Comparison of ENCODE assay signal across 11 mouse cellular contexts in genomic region chr5:124161831-124162230, GRCm38 (mm10). TPM values are rescaled to one million over a fixed set of nuclear protein-coding genes. Genes with fewer than 3 reads are reported as not detected.
DNase-seq lines count a peak whose midpoint lies in the region; ATAC-seq and TF ChIP-seq lines count a peak whose summit lies in the region.
"Had no signal": no experiment of that assay in that cellular context is flagged by ENCODE, and none has a peak within 500 bp of the region (broad histone marks: within the 10 kb centered on the region; RNA-seq: fewer than 3 reads in every experiment).

No protein-coding gene starts in this region.

- peak; percentile 48 for ATAC-seq in heart, embryonic 14.5 days (ENCODE audit: insufficient number of reproducible peaks, insufficient read depth, low FRiP score, low read depth)
- 0 out of 2 replicates have a peak, but pooled peaks have one; percentile 29 for ATAC-seq in midbrain, postnatal 0 days (ENCODE audit: low FRiP score)

- DNase-seq in layer of hippocampus, postnatal 10 days (ENCODE audit: low spot score in 2 of 2): peak; percentile 45 to 52
- no peak for DNase-seq in layer of hippocampus, adult 9-10 months (ENCODE audit: low spot score)
- DNase-seq in embryo, embryonic 11 days: peak; percentile 35
- DNase-seq in midbrain, postnatal 0 days (ENCODE audit: low spot score): peak; percentile 71
- DNase-seq in adrenal gland, postnatal 10 days: no peak
- no peak for DNase-seq in adrenal gland, adult (ENCODE audit: inconsistent age in 2 of 2, low spot score in 1 of 2)
- no peak for DNase-seq in adipocyte (ENCODE audit: low spot score)

- no peak overlapping the region for H3K4me3 ChIP-seq in heart, embryonic 14.5 days (ENCODE audit: control insufficient read depth in 1 of 2, insufficient read depth in 1 of 2, low read depth in 1 of 2, low read length in 2 of 2)
- no peak overlapping the region for H3K4me3 ChIP-seq in midbrain, postnatal 0 days (ENCODE audit: low read depth, low read length)
- H3K4me3 ChIP-seq: limb, embryonic 12.5 days; stomach, embryonic 15.5 days had no signal

- TF ChIP-seq CTCF in midbrain, postnatal 0 days (IDR thresholded peaks at IDR 0.05): peak; percentile 11; the same call in 1 of the 2 replicates

- H3K4me1 ChIP-seq in heart, embryonic 14.5 days (ENCODE audit: control insufficient read depth in 2 of 2, insufficient read depth in 2 of 2, low read length in 2 of 2): peaks cover 74 to 82% of the 10 kb centered on the region in 2 experiments
- H3K4me1 ChIP-seq in midbrain, postnatal 0 days (ENCODE audit: insufficient read depth, low read length): peaks cover 12% of the 10 kb centered on the region

- peak overlapping the region; percentile 48; the same call in 1 of the 2 replicates for H3K9ac ChIP-seq in heart, embryonic 14.5 days (ENCODE audit: low read length)
- no peak overlapping the region for H3K9ac ChIP-seq in midbrain, postnatal 0 days (replicated peaks; ENCODE audit: low read length, poor library complexity, severe bottlenecking)
- H3K9ac ChIP-seq: limb, embryonic 12.5 days; stomach, embryonic 15.5 days had no signal

- H3K4me2 ChIP-seq in heart, embryonic 14.5 days (ENCODE audit: low read length): peak overlapping the region; percentile 38
- H3K4me2 ChIP-seq in midbrain, postnatal 0 days (ENCODE audit: low read depth, low read length, poor library complexity, severe bottlenecking): no peak overlapping the region
- H3K4me2 ChIP-seq: limb, embryonic 12.5 days; stomach, embryonic 15.5 days had no signal

- no peaks in the 10 kb centered on the region for H3K27me3 ChIP-seq in heart, embryonic 14.5 days (ENCODE audit: control insufficient read depth, insufficient read depth, low read length)
- no peaks in the 10 kb centered on the region for H3K27me3 ChIP-seq in midbrain, postnatal 0 days (ENCODE audit: insufficient read depth, low read length)
- H3K27me3 ChIP-seq: limb, embryonic 12.5 days; stomach, embryonic 15.5 days had no signal

- H3K9me3 ChIP-seq in heart, embryonic 14.5 days (ENCODE audit: control insufficient read depth, low read length): no peaks in the 10 kb centered on the region
- no peaks in the 10 kb centered on the region for H3K9me3 ChIP-seq in midbrain, postnatal 0 days (ENCODE audit: low read length)
- H3K9me3 ChIP-seq: G1E; limb, embryonic 12.5 days; stomach, embryonic 15.5 days had no signal

- 7% methylated on average over 10 of the region's 10 CpGs for WGBS in heart, embryonic 14.5 days
- 44% methylated on average over 10 of the region's 10 CpGs for WGBS in midbrain, postnatal 0 days

- H3K27ac ChIP-seq in heart, embryonic 14.5 days (replicated peaks in 1 of 2; ENCODE audit: control insufficient read depth in 1 of 2, insufficient read depth in 1 of 2, low read depth in 2 of 2, low read length in 2 of 2): peak overlapping the region; percentile 73 to 83
- H3K27ac ChIP-seq in midbrain, postnatal 0 days (ENCODE audit: low read depth, low read length): peak overlapping the region; percentile 0; the same call in 1 of the 2 replicates
- H3K27ac ChIP-seq: limb, embryonic 12.5 days; stomach, embryonic 15.5 days had no signal

- H3K36me3 ChIP-seq in heart, embryonic 14.5 days (ENCODE audit: control insufficient read depth, insufficient read depth, low read length): 0 out of 2 replicates have a peak, but pooled peaks cover 3% of the 10 kb centered on the region
- no peaks in the 10 kb centered on the region for H3K36me3 ChIP-seq in midbrain, postnatal 0 days (ENCODE audit: insufficient read depth, low read length)
- H3K36me3 ChIP-seq: limb, embryonic 12.5 days; stomach, embryonic 15.5 days had no signal

RNA-seq across cellular contexts. Expression of gene Arl6ip4, which starts 45.9 kb away (rescaled TPM):
- total RNA-seq in layer of hippocampus, postnatal 10 days (2021): 10 to 100 TPM; 54.3 to 60.0 TPM
- polyA plus RNA-seq in heart, embryonic 14.5 days (2014; fragmentation: Nextera tagmentation; extraction: Ambion mirVana): 63.0 and 66.2 TPM in 2 replicates
- 40.8 and 47.3 TPM in 2 replicates for total RNA-seq in midbrain, postnatal 0 days (2014; rRNA removed)
- 120 and 124 TPM in 2 replicates for polyA plus RNA-seq in midbrain, postnatal 0 days (2015; fragmentation: Nextera tagmentation; extraction: Ambion mirVana)
- 10 to 100 TPM; 56.0 to 58.1 TPM for total RNA-seq in adrenal gland, postnatal 10 days (2021)

RNA-seq across cellular contexts. Expression of gene Ogfod2, which starts 49.7 kb away (rescaled TPM):
- total RNA-seq in layer of hippocampus, postnatal 10 days (2021): 10 to 100 TPM; 30.8 to 37.0 TPM
- 15.0 and 15.6 TPM in 2 replicates for polyA plus RNA-seq in heart, embryonic 14.5 days (2014; fragmentation: Nextera tagmentation; extraction: Ambion mirVana)
- total RNA-seq in midbrain, postnatal 0 days (2014; rRNA removed): 54.5 and 70.4 TPM in 2 replicates
- polyA plus RNA-seq in midbrain, postnatal 0 days (2015; fragmentation: Nextera tagmentation; extraction: Ambion mirVana): 36.2 and 39.5 TPM in 2 replicates
- total RNA-seq in adrenal gland, postnatal 10 days (2021): 10 to 100 TPM; 31.1 to 36.6 TPM

Comparison
In these comparisons a context has a peak if more than half of its experiments do, and no peak if none do; other contexts are left out.
1. DNase-seq: peak in layer of hippocampus, postnatal 10 days (2 of 2), embryo, embryonic 11 days (single experiment) and midbrain, postnatal 0 days (single experiment); none in layer of hippocampus, adult 9-10 months (single experiment), adrenal gland, postnatal 10 days (single experiment), adrenal gland, adult (0 of 2) and adipocyte (single experiment).